Mouse (Mus musculus): ENCODE data around the gene Rpl21.

DNA sequence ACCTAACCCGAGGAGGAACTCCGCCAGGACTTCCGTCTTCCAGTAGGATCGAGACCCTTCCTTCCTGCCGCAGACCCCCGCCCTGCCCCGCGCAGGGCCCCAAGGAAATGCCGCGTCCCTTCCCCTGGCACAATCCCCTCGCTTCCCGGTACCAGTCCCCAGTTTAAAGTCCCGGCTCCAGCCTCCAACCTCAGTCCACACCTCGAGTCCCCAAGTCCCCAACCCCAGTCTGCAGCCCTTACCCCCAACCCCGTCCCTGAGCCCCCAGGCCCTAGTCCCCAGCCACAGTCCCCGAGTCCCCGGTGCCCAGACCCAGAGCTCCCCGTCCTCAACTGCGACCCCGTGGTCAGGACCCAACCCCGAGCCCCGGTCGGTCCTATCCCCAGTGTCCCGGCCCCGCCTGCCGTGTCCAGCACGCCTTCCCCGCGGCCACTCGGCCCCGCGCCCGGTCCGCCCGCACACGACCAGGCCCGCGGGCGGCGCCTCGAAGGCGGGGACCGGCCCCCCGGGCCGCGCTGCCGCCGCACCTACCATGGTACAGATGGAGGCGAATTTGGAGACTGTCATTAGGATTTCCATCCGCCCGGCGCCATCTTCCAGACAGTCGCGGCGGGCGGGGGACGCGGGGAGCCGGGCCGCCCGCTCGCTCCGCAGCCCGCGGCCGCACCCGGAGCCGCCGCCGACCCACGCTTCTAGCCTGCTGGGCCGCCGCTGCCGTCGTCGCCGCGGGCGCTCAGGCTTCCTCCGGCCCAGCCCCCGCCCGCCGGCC lies 38.4 kb upstream of the Rpl21 start:
- TF ChIP-seq CTCF (IDR thresholded peaks at IDR 0.05; ENCODE audit: low read depth, low read length) (no peak), GATA2 (IDR thresholded peaks at IDR 0.05; ENCODE audit: borderline replicate concordance, low read depth, low read length) (no peak), TAL1 (conservative IDR thresholded peaks at IDR 0.05; ENCODE audit: low read depth, low read length) (no peak)

Measured in G1E (cell line).